Mouse (Mus musculus) liver, embryonic 14.5 days (tissue): ENCODE data around the gene Tns3.

ENCODE experiments used
- CTCF ChIP-seq: IDR thresholded peaks from 2 replicates; pipeline ENCODE4 v1.5.1; 2016; ENCODE audit warnings: antibody characterized with exemption, low read depth, control low read depth
- EP300 ChIP-seq: IDR thresholded peaks from 2 replicates; pipeline ENCODE4 v1.6.1; 2016; ENCODE audit warnings: antibody characterized with exemption, low read depth

DNA sequence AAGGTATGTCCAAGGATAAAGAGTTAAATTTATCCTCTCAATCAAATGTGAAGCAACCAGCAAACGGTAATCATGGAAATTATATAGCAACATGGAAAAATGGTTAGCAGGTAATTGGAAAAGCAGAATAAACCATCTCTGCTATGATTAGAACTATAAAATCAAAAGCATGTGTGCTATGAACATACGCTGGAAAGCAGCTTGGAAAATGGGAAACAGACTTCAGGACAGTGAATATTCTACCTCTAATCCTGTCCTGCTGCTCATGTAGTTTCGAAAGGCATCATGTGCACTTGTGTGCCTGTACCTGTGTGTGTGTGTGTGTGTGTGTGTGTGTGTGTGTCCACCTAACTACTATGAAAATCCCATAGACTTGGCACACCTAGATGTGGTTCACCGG, 226.1 kb downstream of the Tns3 start:
- TF ChIP-seq EP300 (no peak), CTCF (no peak)
